Mouse (Mus musculus) adrenal gland, postnatal 10 days (tissue): Measurements from ENCODE around the gene Gm21750. TPM values are rescaled to one million over a fixed set of nuclear protein-coding genes. Genes with fewer than 3 reads are reported as not detected.
"Not testable (repeated sequence)": the region's sequence is repeated elsewhere in the genome, so short reads cannot be mapped to it uniquely, and the experiment has no call there.

Experiments
- DNase-seq: peaks from one replicate; pipeline ENCODE4 v3.0.0; 2021; ENCODE audit warnings: mixed read lengths
- long read RNA-seq, 2 experiments: library from polyadenylated mRNA; stranded (forward); transcript quantifications; one replicate each; pipeline ENCODE4 v2.0.0; 2021
- total RNA-seq, 2 experiments: library from RNA; stranded (reverse); gene quantifications; 2 replicates each; pipeline ENCODE4 v1.2.3; 2021

Gm21750 gene
- total RNA-seq = not detected
- long read RNA-seq, experiment 1 = 0 reads
- long read RNA-seq, experiment 2 = 0 reads

- not testable (repeated sequence) for DNase-seq
Observed at GRCm38 (mm10) chr14:73660925-73661324, at the start of gene Gm21750. TSS of gene Gm21750 (plus strand) at chr14:73661225.

GRCm38 (mm10) chr14:73614961-73615360 is 46.1 kb upstream of the Gm21750 start:
- not testable (repeated sequence) for DNase-seq

- DNase-seq = no peak
Observed at GRCm38 (mm10) chr14:73620880-73621279, 40.1 kb upstream of the Gm21750 start.

GRCm38 (mm10) chr14:73622988-73623387 is 38.0 kb upstream of the Gm21750 start:
- DNase-seq = no peak

GRCm38 (mm10) chr14:73625469-73625868 is 35.6 kb upstream of the Gm21750 start:
- DNase-seq = no peak

DNA sequence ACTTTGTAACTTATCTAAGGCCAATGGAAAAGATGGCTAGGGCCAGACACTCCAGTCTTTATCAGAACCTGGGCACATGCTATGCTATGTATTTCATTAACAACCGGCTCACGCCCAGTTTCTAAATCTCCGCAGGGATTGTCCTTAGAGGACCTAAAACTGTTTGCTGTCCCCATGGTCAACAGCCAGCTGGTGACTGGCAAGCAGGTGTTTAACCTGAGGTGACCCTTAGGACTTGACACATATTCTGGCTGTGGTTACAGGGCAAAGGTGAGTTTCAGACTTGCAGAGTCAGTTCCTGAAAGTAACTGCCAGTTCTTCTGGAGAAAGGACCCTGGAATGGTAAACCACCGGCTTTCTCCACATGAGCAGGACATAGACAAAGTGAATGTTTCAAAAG is 29.5 kb upstream of the Gm21750 start:
- peak; percentile 74 for DNase-seq

- peak; percentile 67 for DNase-seq
Observed at GRCm38 (mm10) chr14:73632648-73633263, 28.3 kb upstream of the Gm21750 start.

DNA sequence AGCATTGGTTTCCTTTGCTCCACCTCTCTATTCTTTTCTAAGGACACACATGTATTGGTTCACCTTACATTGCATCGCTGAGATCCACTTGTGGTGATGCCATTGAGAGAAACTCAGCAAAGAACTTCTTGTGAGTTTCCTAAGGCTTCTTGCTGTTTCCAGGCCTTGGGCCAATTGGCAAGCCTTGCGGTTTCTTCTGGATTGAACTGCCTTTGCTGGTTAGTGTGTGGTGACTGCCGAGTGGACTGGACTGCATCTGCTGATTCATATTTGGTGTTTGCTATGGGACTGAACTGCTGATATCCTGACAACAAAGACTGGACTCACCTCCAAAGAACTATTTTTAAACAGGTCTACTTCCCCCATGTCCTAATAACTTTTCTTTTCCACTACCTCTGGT is 26.7 kb upstream of the Gm21750 start:
- peak; percentile 43 for DNase-seq

- DNase-seq = peak; percentile 55
Observed at GRCm38 (mm10) chr14:73637460-73637859, 23.6 kb upstream of the Gm21750 start.

DNA sequence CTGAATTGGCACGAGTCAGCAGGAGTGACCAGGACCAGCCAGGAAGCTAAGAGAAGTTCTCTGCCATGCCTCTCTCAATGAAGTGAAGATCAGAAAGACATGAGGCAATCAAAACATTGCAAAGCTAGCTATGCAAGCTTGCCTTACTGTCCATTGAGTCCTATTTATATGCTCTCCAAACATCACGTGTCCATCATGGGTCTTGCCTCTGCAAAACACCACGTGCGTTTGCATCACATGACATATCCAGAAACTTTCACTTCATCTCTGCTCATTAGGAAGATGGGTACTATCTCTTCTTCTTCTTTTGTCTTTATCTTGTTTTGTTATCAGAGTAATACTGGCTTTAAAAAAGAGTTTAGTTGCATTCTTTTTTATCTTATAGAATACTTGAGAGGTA is 10.8 kb upstream of the Gm21750 start:
- no peak for DNase-seq

DNA sequence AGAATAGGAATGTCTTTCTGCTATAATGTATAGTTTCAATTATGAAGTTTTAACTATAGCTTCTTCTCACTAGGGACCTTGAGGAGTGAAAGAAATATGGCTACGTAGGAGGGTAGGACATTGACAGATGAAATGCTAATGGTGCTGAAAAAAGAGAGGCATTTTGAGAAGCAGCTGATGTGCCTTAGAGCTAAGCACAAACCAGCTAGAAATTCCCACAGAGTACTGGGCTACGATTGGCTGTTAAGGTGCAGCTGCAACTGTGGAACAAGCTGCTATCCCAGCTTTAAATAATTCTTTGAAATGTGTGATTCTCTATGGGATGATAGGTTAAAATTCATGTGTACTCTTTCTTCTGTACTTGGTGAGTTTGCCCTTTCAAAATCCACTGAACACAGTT is 9.1 kb downstream of the Gm21750 start:
- no peak for DNase-seq

- no peak for DNase-seq
Observed at GRCm38 (mm10) chr14:73687726-73688125, 26.7 kb downstream of the Gm21750 start.

DNA sequence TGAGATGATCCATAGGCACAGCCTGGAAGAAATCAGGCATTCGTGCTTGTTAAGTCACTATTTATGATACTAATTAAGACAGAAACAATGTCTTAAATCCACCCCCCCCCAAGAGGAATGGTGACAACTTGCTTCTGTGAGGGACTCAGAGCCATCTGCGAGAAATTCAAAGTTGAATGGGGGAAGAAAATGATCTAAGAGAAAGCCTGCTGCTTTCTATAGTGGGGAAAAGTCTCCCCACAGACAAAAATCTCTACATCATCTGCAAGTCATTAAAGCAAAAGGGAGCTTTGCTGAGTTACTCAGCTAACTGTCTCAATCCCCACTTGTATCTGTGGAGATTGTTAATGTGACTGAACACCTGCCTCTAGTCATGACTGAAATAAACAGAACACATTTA is 27.4 kb downstream of the Gm21750 start:
- no peak for DNase-seq

DNA sequence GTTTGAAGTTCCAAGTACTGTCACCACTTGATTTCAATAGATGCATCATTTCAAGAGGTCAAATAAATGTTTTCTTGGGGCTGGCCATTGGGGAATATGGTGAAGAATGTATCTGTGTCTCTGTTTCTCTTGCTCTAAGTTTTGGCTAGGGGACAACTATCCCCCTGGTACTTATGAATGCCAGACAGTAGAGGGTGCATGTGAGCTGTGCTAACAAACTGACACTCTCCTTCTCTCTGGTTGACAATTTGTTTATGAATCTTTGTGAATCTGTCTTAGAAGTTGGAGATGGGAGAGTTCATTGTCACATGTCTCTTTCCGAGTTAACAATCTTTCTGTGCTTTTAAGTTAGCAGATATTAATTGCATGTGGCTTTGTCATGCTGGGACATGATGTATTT is 39.2 kb downstream of the Gm21750 start:
- DNase-seq = peak; percentile 5

GRCm38 (mm10) chr14:73709412-73710110 is 48.5 kb downstream of the Gm21750 start:
- DNase-seq = no peak

Other genes with a start within 250 kb of the Gm21750 start
- gene Med4, start 151.2 kb upstream of the Gm21750 start, total RNA-seq = 10 to 100 TPM; 25.1 to 32.8 TPM
- gene Sucla2, start 135.9 kb upstream of the Gm21750 start, total RNA-seq = 1,000 to 10,000 TPM; 1,072 to 1,158 TPM
- 1 to 10 TPM; 8.2 to 10.0 TPM for gene Nudt15, start 113.0 kb upstream of the Gm21750 start, total RNA-seq